Mouse (Mus musculus): ENCODE results near the gene Gm9964. TPM values are rescaled to one million over a fixed set of nuclear protein-coding genes. Genes with fewer than 3 reads are reported as not detected.

The Gm9964 gene
- polyA plus RNA-seq (2014; fragmentation: Nextera tagmentation; extraction: Ambion mirVana): not detected in 2 replicates

DNA sequence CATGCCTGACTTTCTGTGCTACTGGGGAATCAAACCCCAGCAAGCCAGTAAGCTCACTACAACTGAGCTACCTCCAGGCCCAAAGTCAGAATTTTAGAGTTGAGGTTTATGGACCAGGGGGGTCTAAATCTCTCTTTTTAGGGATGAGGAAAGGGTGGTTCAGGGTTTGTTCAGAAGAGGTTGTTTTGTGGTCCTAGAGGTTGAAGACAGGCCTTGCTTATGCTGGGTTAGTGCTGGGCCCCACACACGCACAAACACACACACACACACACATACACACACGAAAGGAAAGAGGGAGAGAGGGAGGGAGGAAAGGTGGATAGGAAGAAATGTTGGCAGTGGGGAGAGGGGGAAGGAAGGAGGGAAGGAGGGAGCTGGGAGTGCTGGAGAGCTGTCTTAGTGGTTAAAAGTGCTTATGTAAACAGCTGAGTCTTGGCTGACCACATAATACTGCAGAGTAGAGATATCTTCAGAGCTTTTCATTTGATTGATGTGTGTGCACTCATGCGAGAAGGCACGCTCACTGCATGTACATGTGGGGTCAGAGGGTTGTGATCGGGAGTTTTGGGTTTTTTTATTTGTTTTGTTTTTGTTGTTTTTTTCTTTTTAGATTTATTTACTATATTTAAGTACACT is at the start of gene Gm9964:
TSS of gene Gm9964 (minus strand) at position 51 of the 636 bp plus-strand sequence.
- H3K36me3 ChIP-seq (ENCODE audit: control insufficient read depth, insufficient read depth, low read length): no peaks in the 10 kb centered on the region
- H3K4me1 ChIP-seq (replicated peaks; ENCODE audit: control insufficient read depth, insufficient read depth, low read length): no peaks in the 10 kb centered on the region
- DNase-seq (ENCODE audit: low spot score) (no peak), ATAC-seq (replicated peaks; ENCODE audit: low FRiP score) (no peak)
- H3K9ac ChIP-seq (ENCODE audit: low read depth, low read length): no peak within 1 kb of the TSS
- WGBS: 52% methylated on average over 5 of the region's 5 CpGs
- no peak within 1 kb of the TSS for H3K4me3 ChIP-seq (ENCODE audit: low read depth, low read length)
- H3K4me2 ChIP-seq: no peak within 1 kb of the TSS
- no peaks in the 10 kb centered on the region for H3K9me3 ChIP-seq (ENCODE audit: control insufficient read depth, low read length)
- no peak within 1 kb of the TSS for H3K27ac ChIP-seq (ENCODE audit: low read depth, low read length)
- H3K27me3 ChIP-seq (replicated peaks; ENCODE audit: control insufficient read depth, insufficient read depth, low read length): no peaks in the 10 kb centered on the region

DNA sequence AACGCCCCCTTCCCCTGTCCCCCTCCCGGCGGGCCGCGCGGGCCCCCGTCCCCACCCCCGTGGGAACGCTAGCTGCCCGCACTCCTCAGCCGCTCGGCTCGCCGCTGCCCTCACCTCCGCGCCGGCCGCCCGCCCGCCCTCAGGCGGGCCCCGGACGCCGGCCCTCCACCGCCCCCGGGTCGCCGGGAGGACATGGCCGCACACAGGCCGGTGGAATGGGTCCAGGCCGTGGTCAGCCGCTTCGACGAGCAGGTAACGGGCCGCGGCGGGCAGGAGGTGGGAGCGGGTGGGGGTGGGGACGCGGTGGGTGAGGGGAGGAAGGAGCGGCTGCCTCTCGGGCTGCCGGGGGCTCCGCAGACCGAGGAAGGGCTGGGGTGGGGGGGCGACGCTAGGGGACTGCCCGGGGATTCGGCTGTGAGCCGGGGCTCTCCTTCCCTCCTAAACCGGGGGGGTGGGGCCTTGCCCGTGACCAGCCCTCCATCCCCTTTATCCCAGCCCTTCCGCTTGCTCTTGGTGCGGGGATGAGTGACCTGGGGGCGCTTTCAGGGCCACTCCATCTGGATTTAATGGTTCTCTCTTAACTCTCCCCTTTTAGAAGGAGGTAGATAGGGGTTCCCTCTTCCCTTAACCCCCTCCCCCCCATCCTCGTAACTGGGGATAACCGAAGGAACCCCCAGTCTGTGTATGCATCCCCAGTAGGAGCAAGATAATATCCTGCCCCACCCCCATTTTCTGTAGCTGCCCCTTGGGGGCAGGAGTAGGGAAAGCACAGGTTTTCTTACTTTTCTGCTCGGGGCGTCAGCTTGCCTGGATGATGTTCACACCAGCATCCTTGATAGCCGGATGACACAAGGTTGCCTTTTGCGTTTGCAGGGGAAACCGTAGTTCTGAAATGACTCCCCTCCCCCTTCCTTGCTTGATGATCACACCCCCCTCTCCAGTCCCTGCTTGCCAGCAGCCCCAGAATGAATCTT is 43.4 kb upstream of the Gm9964 start:
- Histone ChIP-seq H3K9ac (ENCODE audit: low read depth, low read length) (peak overlapping the region; percentile 82), H3K27ac (ENCODE audit: low read depth, low read length) (peak overlapping the region; percentile 53), H3K36me3 (ENCODE audit: control insufficient read depth, insufficient read depth, low read length) (no peaks in the 10 kb centered on the region), H3K4me1 (replicated peaks; ENCODE audit: control insufficient read depth, insufficient read depth, low read length) (peaks cover 6% of the 10 kb centered on the region; the same call in 1 of the 2 replicates), H3K9me3 (ENCODE audit: control insufficient read depth, low read length) (no peaks in the 10 kb centered on the region), H3K27me3 (replicated peaks; ENCODE audit: control insufficient read depth, insufficient read depth, low read length) (no peaks in the 10 kb centered on the region), H3K4me2 (peak overlapping the region; percentile 67), H3K4me3 (ENCODE audit: low read depth, low read length) (peak overlapping the region; percentile 95)
- DNase-seq (ENCODE audit: low spot score) (peak; percentile 57), ATAC-seq (replicated peaks; ENCODE audit: low FRiP score) (peak; percentile 70)
- WGBS: 3% methylated on average over 32 of the region's 63 CpGs

GRCm38 (mm10) chr11:79339234-79339807 is 42.6 kb upstream of the Gm9964 start, which contains the start of gene Nf1:
TSS of gene Nf1 (plus strand) at chr11:79339693.
- no peaks in the 10 kb centered on the region for H3K36me3 ChIP-seq (ENCODE audit: control insufficient read depth, insufficient read depth, low read length)
- ATAC-seq (replicated peaks; ENCODE audit: low FRiP score): peak; percentile 85
- peak within 1 kb of the TSS; percentile 53 for H3K27ac ChIP-seq (ENCODE audit: low read depth, low read length)
- H3K4me2 ChIP-seq: peak within 1 kb of the TSS; percentile 67
- H3K27me3 ChIP-seq (replicated peaks; ENCODE audit: control insufficient read depth, insufficient read depth, low read length): no peaks in the 10 kb centered on the region
- H3K4me1 ChIP-seq (replicated peaks; ENCODE audit: control insufficient read depth, insufficient read depth, low read length): peaks cover 6% of the 10 kb centered on the region; the same call in 1 of the 2 replicates
- peak; percentile 96 for DNase-seq (ENCODE audit: low spot score)
- no peaks in the 10 kb centered on the region for H3K9me3 ChIP-seq (ENCODE audit: control insufficient read depth, low read length)
- H3K9ac ChIP-seq (ENCODE audit: low read depth, low read length): peak within 1 kb of the TSS; percentile 82
- WGBS: 1% methylated on average over 48 of the region's 49 CpGs
- peak within 1 kb of the TSS; percentile 95 for H3K4me3 ChIP-seq (ENCODE audit: low read depth, low read length)

- Histone ChIP-seq H3K36me3 (ENCODE audit: control insufficient read depth, insufficient read depth, low read length) (no peaks in the 10 kb centered on the region), H3K4me2 (peak overlapping the region; percentile 67), H3K9me3 (ENCODE audit: control insufficient read depth, low read length) (no peaks in the 10 kb centered on the region), H3K27ac (ENCODE audit: low read depth, low read length) (no peak overlapping the region), H3K4me1 (replicated peaks; ENCODE audit: control insufficient read depth, insufficient read depth, low read length) (peaks cover 6% of the 10 kb centered on the region; the same call in 1 of the 2 replicates), H3K9ac (ENCODE audit: low read depth, low read length) (peak overlapping the region; percentile 82), H3K4me3 (ENCODE audit: low read depth, low read length) (peak overlapping the region; percentile 95), H3K27me3 (replicated peaks; ENCODE audit: control insufficient read depth, insufficient read depth, low read length) (no peaks in the 10 kb centered on the region)
- WGBS: 40% methylated on average over 4 of the region's 4 CpGs
- DNase-seq (ENCODE audit: low spot score) (no peak), ATAC-seq (replicated peaks; ENCODE audit: low FRiP score) (no peak)
Observed at GRCm38 (mm10) chr11:79338621-79339020, 41.9 kb upstream of the Gm9964 start.

DNA sequence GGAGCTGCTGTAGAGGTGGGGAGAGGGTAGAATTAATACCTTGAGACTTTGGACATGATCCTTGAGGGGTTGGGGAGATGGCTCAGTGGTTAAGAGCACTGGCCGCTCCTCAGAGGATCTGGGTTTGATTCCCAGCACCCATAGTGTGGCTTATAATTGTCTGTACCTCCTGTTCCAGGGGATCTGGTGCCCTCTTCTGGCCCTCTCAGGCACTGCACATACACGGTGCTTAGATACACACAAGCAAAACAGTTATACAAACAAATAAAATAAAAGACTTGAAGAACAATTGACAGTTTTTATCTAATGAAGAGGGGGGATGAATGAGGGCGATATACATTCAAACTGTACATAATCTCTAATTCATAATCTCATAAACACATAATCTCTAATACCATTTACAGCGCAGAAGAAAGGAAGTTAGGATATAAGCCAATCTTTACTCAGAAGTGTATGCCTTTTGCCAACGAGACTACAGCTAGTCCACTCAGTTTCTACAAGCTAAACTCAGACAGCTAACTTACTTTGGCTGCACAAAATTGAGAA is 40.1 kb upstream of the Gm9964 start:
- Histone ChIP-seq H3K27me3 (replicated peaks; ENCODE audit: control insufficient read depth, insufficient read depth, low read length) (no peaks in the 10 kb centered on the region), H3K36me3 (ENCODE audit: control insufficient read depth, insufficient read depth, low read length) (no peaks in the 10 kb centered on the region), H3K4me1 (replicated peaks; ENCODE audit: control insufficient read depth, insufficient read depth, low read length) (peaks cover 6% of the 10 kb centered on the region; the same call in 1 of the 2 replicates), H3K9ac (ENCODE audit: low read depth, low read length) (no peak overlapping the region), H3K27ac (ENCODE audit: low read depth, low read length) (no peak overlapping the region), H3K4me3 (ENCODE audit: low read depth, low read length) (no peak overlapping the region), H3K4me2 (no peak overlapping the region), H3K9me3 (ENCODE audit: control insufficient read depth, low read length) (no peaks in the 10 kb centered on the region)
- DNase-seq (ENCODE audit: low spot score) (no peak), ATAC-seq (replicated peaks; ENCODE audit: low FRiP score) (no peak)
- WGBS: 85% methylated on average over 5 of the region's 5 CpGs

DNA sequence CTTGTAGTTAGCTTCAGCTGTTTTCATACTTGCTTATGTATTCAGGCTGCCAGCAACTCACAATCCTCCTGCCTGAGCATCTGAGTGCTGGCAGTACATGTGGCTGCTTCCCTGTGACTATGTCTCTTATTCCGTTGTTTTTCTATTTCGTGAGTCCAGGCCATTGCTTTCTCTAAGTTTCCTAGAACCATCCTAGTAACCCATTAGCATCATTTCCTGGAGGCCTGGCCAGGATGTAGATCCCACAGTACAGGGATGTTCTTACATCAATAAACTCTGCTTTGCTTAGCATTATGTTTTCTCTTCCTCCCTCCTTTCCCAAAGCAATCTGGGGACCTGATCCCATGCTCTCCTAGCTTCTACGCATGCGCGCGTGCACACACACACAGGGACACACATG is 38.4 kb upstream of the Gm9964 start:
- DNase-seq (ENCODE audit: low spot score): no peak
- Histone ChIP-seq H3K27me3 (replicated peaks; ENCODE audit: control insufficient read depth, insufficient read depth, low read length) (no peaks in the 10 kb centered on the region), H3K4me1 (replicated peaks; ENCODE audit: control insufficient read depth, insufficient read depth, low read length) (no peaks in the 10 kb centered on the region), H3K36me3 (ENCODE audit: control insufficient read depth, insufficient read depth, low read length) (no peaks in the 10 kb centered on the region), H3K27ac (ENCODE audit: low read depth, low read length) (no peak overlapping the region), H3K4me3 (ENCODE audit: low read depth, low read length) (no peak overlapping the region), H3K9ac (ENCODE audit: low read depth, low read length) (no peak overlapping the region), H3K4me2 (no peak overlapping the region), H3K9me3 (ENCODE audit: control insufficient read depth, low read length) (no peaks in the 10 kb centered on the region)
- ATAC-seq (replicated peaks; ENCODE audit: low FRiP score): no peak
- WGBS: 90% methylated on average over 6 of the region's 6 CpGs

- Histone ChIP-seq H3K27me3 (replicated peaks; ENCODE audit: control insufficient read depth, insufficient read depth, low read length) (no peaks in the 10 kb centered on the region), H3K36me3 (ENCODE audit: control insufficient read depth, insufficient read depth, low read length) (no peaks in the 10 kb centered on the region), H3K4me2 (no peak overlapping the region), H3K4me1 (replicated peaks; ENCODE audit: control insufficient read depth, insufficient read depth, low read length) (no peaks in the 10 kb centered on the region), H3K4me3 (ENCODE audit: low read depth, low read length) (no peak overlapping the region), H3K9me3 (ENCODE audit: control insufficient read depth, low read length) (no peaks in the 10 kb centered on the region), H3K9ac (ENCODE audit: low read depth, low read length) (no peak overlapping the region), H3K27ac (ENCODE audit: low read depth, low read length) (no peak overlapping the region)
- ATAC-seq (replicated peaks; ENCODE audit: low FRiP score): no peak
- 91% methylated on average over 1 of the region's 1 CpGs for WGBS
- DNase-seq (ENCODE audit: low spot score): no peak
Observed at GRCm38 (mm10) chr11:79329585-79329984, 32.9 kb upstream of the Gm9964 start.

DNA sequence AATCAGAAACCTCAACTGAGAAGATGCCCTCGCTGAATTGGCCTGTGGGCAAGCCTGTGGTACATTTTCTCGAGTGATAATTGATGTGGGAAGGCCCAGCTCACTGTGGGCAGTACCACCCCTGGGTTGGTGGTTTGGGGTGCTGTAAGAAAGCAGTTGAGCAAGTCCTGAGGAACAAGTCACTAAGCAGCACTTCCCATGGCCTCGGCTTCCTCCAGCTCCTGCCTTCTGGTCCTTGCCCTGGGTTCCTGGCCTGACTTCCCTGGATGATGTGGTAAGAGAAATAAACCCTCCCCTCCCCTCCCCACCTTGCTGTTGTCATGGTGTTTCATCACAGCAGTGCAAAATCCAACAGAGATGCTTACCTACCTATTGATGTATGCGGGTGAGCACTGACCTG is 31.4 kb upstream of the Gm9964 start:
- no peak overlapping the region for H3K9ac ChIP-seq (ENCODE audit: low read depth, low read length)
- no peaks in the 10 kb centered on the region for H3K36me3 ChIP-seq (ENCODE audit: control insufficient read depth, insufficient read depth, low read length)
- ATAC-seq (replicated peaks; ENCODE audit: low FRiP score) (no peak), DNase-seq (ENCODE audit: low spot score) (no peak)
- no peaks in the 10 kb centered on the region for H3K4me1 ChIP-seq (replicated peaks; ENCODE audit: control insufficient read depth, insufficient read depth, low read length)
- 79% methylated on average over 4 of the region's 4 CpGs for WGBS
- H3K9me3 ChIP-seq (ENCODE audit: control insufficient read depth, low read length): no peaks in the 10 kb centered on the region
- H3K4me3 ChIP-seq (ENCODE audit: low read depth, low read length): no peak overlapping the region
- no peak overlapping the region for H3K27ac ChIP-seq (ENCODE audit: low read depth, low read length)
- no peak overlapping the region for H3K4me2 ChIP-seq
- H3K27me3 ChIP-seq (replicated peaks; ENCODE audit: control insufficient read depth, insufficient read depth, low read length): no peaks in the 10 kb centered on the region
